Mouse (Mus musculus) embryonic facial prominence, embryonic 13.5 days (tissue): ENCODE results near the gene Evi5. TPM values are rescaled to one million over a fixed set of nuclear protein-coding genes. Genes with fewer than 3 reads are reported as not detected.

Source experiments
- ATAC-seq: fragments of 200-750 bp; cut with Nextera tagmentation; 2 replicates; pipeline ENCODE4 v1.8.0; 2017; ENCODE audit warnings: low read depth; ENCODE audit not compliant: insufficient number of reproducible peaks, insufficient read depth, low FRiP score, low TSS enrichment
- H3K27ac ChIP-seq: fragments of 300-500 bp; sonication (generic); 2 replicates; pipeline ENCODE4 v1.5.1; 2015; ENCODE audit warnings: moderate library complexity, mild to moderate bottlenecking, inconsistent platforms
- H3K27me3 ChIP-seq: fragments of 300-500 bp; sonication (generic); 2 replicates; pipeline ENCODE4 v1.6.1; 2015; ENCODE audit warnings: mild to moderate bottlenecking, inconsistent platforms
- H3K36me3 ChIP-seq: fragments of 300-500 bp; sonication (generic); 2 replicates; pipeline ENCODE4 v1.6.1; 2015; ENCODE audit warnings: mild to moderate bottlenecking, inconsistent platforms
- H3K4me1 ChIP-seq: fragments of 300-500 bp; sonication (generic); 2 replicates; pipeline ENCODE4 v1.6.1; 2015; ENCODE audit warnings: inconsistent platforms
- H3K4me2 ChIP-seq: fragments of 300-500 bp; sonication (generic); 2 replicates; pipeline ENCODE4 v1.6.1; 2015; ENCODE audit warnings: moderate library complexity, mild to moderate bottlenecking, inconsistent platforms
- H3K4me3 ChIP-seq: fragments of 300-500 bp; sonication (generic); 2 replicates; pipeline ENCODE4 v1.5.1; 2015; ENCODE audit warnings: mild to moderate bottlenecking, inconsistent platforms
- H3K9ac ChIP-seq: fragments of 300-500 bp; sonication (generic); 2 replicates; pipeline ENCODE4 v1.6.1; 2015; ENCODE audit warnings: mild to moderate bottlenecking, inconsistent platforms
- H3K9me3 ChIP-seq: fragments of 300-500 bp; sonication (generic); 2 replicates; pipeline ENCODE4 v1.6.1; 2016; ENCODE audit warnings: inconsistent platforms
- WGBS: fragments of 180-500 bp; shearing (Covaris S2); methylation state at CpG from one replicate; pipeline ENCODE4 v1.1.7; 2015; ENCODE audit warnings: mixed read lengths; 5-methylcytosine and 5-hydroxymethylcytosine counted together
- polyA plus RNA-seq: library from polyadenylated mRNA; unstranded; fragments of >200 nt; fragmentation: Nextera tagmentation; extraction: Ambion mirVana; gene quantifications from 2 replicates; pipeline ENCODE4 v1.2.1, GENCODE M21; 2015

Evi5 gene
- polyA plus RNA-seq, 1 experiment from 2014 or later, result 80.9 TPM

DNA sequence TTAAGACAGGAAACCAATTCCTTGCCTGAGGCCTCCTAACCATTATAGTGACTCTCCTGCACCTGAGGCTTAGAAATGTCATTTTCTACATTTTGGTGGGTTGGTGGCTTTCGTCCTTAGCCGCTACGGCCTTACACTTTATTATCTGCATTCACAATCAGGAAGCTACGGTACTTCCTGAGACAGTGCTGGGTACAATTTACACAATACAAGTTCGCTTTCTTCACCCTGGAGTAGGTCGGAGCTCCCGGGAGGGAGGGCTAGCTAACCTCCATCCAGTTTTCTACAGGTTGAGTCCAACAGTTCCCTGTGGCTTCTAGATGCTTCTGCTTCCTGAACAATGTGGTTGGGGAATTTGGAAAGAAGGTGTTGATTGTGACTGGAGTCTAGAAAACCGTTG lies 176.0 kb downstream of the Evi5 start:
- no peak for ATAC-seq
- no peaks in the 10 kb centered on the region for H3K9me3 ChIP-seq

DNA sequence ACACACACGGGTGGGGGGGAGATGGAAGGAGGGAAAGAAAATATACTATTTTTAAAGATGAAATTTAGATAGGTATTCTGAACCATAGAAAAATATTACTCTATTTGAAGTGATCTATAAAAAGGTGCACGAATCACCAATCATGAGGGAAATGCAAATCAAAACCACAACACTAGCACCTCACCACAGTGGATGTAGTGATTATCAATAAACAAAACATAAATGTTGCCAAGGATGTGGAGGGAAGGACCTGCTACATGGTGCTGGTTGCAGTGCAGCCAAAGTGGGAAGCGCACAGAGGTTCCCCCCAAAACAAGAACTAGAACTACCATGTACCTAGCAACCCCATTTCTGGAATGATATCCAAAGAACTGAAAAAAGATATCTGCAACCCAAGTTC lies 179.9 kb downstream of the Evi5 start:
- Histone ChIP-seq H3K27me3 (peaks cover 4% of the 10 kb centered on the region; the same call in 1 of the 2 replicates), H3K9me3 (no peaks in the 10 kb centered on the region), H3K36me3 (no peaks in the 10 kb centered on the region), H3K4me3 (no peak overlapping the region), H3K4me1 (no peaks in the 10 kb centered on the region), H3K4me2 (no peak overlapping the region), H3K27ac (no peak overlapping the region), H3K9ac (no peak overlapping the region)
- no peak for ATAC-seq
- 90% methylated on average over 3 of the region's 3 CpGs for WGBS

More for the DNA sequence above, 176.0 kb downstream of the Evi5 start:
- 80% methylated on average over 8 of the region's 8 CpGs for WGBS
- no peak overlapping the region for H3K27ac ChIP-seq
- H3K4me2 ChIP-seq, result no peak overlapping the region
- H3K4me3 ChIP-seq, result no peak overlapping the region
- no peak overlapping the region for H3K9ac ChIP-seq
- no peaks in the 10 kb centered on the region for H3K36me3 ChIP-seq
- H3K27me3 ChIP-seq, result no peaks in the 10 kb centered on the region
- H3K4me1 ChIP-seq, result no peaks in the 10 kb centered on the region

Other genes starting within 250 kb of the Evi5 start
- gene Gfi1, start 149.1 kb downstream of the Evi5 start, polyA plus RNA-seq, result not detected in 2 replicates
- gene Ube2d2b, start 45.0 kb downstream of the Evi5 start, polyA plus RNA-seq, result 0.20 and 0.26 TPM in 2 replicates
- gene Rpl5, start 25.4 kb upstream of the Evi5 start, polyA plus RNA-seq, result 76.6 and 81.0 TPM in 2 replicates
- 25.5 and 26.1 TPM in 2 replicates for gene Fam69a, start 112.0 kb upstream of the Evi5 start, polyA plus RNA-seq
- gene Mtf2, start 190.6 kb upstream of the Evi5 start, polyA plus RNA-seq, result 119 and 128 TPM in 2 replicates